ENCODE assay signal across 9 mouse cellular contexts in genomic region chr10:127751548-127751947, GRCm38 (mm10). TPM values are rescaled to one million over a fixed set of nuclear protein-coding genes. Genes with fewer than 3 reads are reported as not detected.
DNase-seq lines count a peak whose midpoint lies in the region; TF ChIP-seq lines count a peak whose summit lies in the region.
"Had no signal": no experiment of that assay in that cellular context is flagged by ENCODE, and none has a peak within 500 bp of the region (broad histone marks: within the 10 kb centered on the region; RNA-seq: fewer than 3 reads in every experiment).

Gpr182 (minus strand) TSS chr10:127751732.

- 28% methylated on average over 8 of the region's 8 CpGs for WGBS in heart, adult 2 months

- H3K79me2 ChIP-seq in heart, adult 2 months (replicated peaks; ENCODE audit: control insufficient read depth, insufficient read depth, low read length) = no peaks in the 10 kb centered on the region

- DNase-seq in kidney, adult 11 months = peak; percentile 49
- no peak for DNase-seq in kidney, adult 8-10 months
- DNase-seq in heart, adult 2 months = peak; percentile 53 to 60
- peak; percentile 76 for DNase-seq in kidney, postnatal 14 days
- peak; percentile 72 for DNase-seq in lung, postnatal 36 days
- no peak for DNase-seq in thymus, postnatal 14 days
- DNase-seq in cerebellum, postnatal 10 days = no peak
- DNase-seq in layer of hippocampus, adult 18-20 months (ENCODE audit: low spot score in 2 of 2) = no peak

- peaks cover 2% of the 10 kb centered on the region; the same call in 1 of the 2 replicates for H3K36me3 ChIP-seq in heart, adult 2 months (ENCODE audit: control insufficient read depth, insufficient read depth, low read length)

- intact Hi-C loops in heart, adult 2 months (cut with DNase I) = no loop called here

- peaks cover 9% of the 10 kb centered on the region for H3K4me1 ChIP-seq in heart, adult 2 months (ENCODE audit: control insufficient read depth, insufficient read depth, low read length)

- TF ChIP-seq EP300 in heart, adult 2 months (IDR thresholded peaks at IDR 0.05; ENCODE audit: insufficient read depth, low read depth, low read length) = peak; percentile 52; the same call in 1 of the 2 replicates

- TF ChIP-seq CTCF in heart, adult 2 months (IDR thresholded peaks at IDR 0.05) = no peak

- H3K4me3 ChIP-seq in heart, adult 2 months = peak within 1 kb of the TSS; percentile 54

- peak; percentile 88 for TF ChIP-seq POLR2A in heart, adult 2 months (IDR thresholded peaks at IDR 0.05; ENCODE audit: insufficient read depth, low read depth, low read length)

- peak within 1 kb of the TSS; percentile 34 for H3K9ac ChIP-seq in heart, adult 2 months (ENCODE audit: low read depth, low read length)
- H3K9ac ChIP-seq: embryonic facial prominence, embryonic 15.5 days had no signal

- peak within 1 kb of the TSS; percentile 48 for H3K27ac ChIP-seq in heart, adult 2 months
- H3K27ac ChIP-seq: embryonic facial prominence, embryonic 15.5 days had no signal

- H3K27me3 ChIP-seq in heart, adult 2 months (ENCODE audit: control insufficient read depth, insufficient read depth, low read length) = no peaks in the 10 kb centered on the region
- H3K27me3 ChIP-seq: embryonic facial prominence, embryonic 15.5 days had no signal

RNA-seq across cellular contexts. Expression of gene Gpr182, which starts in this region (rescaled TPM):
- total RNA-seq in heart, adult 2 months (2021) = 1 to 10 TPM; 2.6 to 3.9 TPM
- 7.7 and 8.6 TPM in 2 replicates for polyA plus RNA-seq in heart, adult 2 months (2012; rRNA removed)
- total RNA-seq in layer of hippocampus, adult 18-20 months (2021) = 1 to 10 TPM in 1 of 2 experiments, under 1 TPM in 1; 0.99 to 1.2 TPM

Comparison
In these comparisons a context has a peak if more than half of its experiments do, and no peak if none do; other contexts are left out.
1. DNase-seq: peak in kidney, adult 11 months (single experiment), heart, adult 2 months (2 of 2), kidney, postnatal 14 days (single experiment) and lung, postnatal 36 days (single experiment); none in kidney, adult 8-10 months (0 of 2), thymus, postnatal 14 days (single experiment), cerebellum, postnatal 10 days (0 of 2) and layer of hippocampus, adult 18-20 months (0 of 2).